Mouse (Mus musculus): Measurements from ENCODE around the gene Iqca.

Gene Iqca

GRCm38 (mm10) chr1:90132402-90132801 lies 20.8 kb downstream of the Iqca start:
- no peak for DNase-seq (ENCODE audit: low spot score in 2 of 2)

- DNase-seq (ENCODE audit: low spot score in 2 of 2): no peak
These were observed 21.2 kb downstream of the Iqca start for GRCm38 (mm10) chr1:90131982-90132381.

- no peak for DNase-seq (ENCODE audit: low spot score in 2 of 2)
These were observed 28.6 kb downstream of the Iqca start for GRCm38 (mm10) chr1:90124561-90124960.

GRCm38 (mm10) chr1:90120706-90121105 lies 32.5 kb downstream of the Iqca start:
- no peak for DNase-seq (ENCODE audit: low spot score in 2 of 2)

GRCm38 (mm10) chr1:90119214-90119613 lies 34.0 kb downstream of the Iqca start:
- no peak for DNase-seq (ENCODE audit: low spot score in 2 of 2)

- DNase-seq (ENCODE audit: low spot score in 2 of 2): no peak
These were observed 36.0 kb downstream of the Iqca start for GRCm38 (mm10) chr1:90117207-90117606.

- no peak for DNase-seq (ENCODE audit: low spot score in 2 of 2)
These were observed 38.6 kb downstream of the Iqca start for GRCm38 (mm10) chr1:90114586-90114985.

GRCm38 (mm10) chr1:90113655-90114244 lies 39.5 kb downstream of the Iqca start:
- DNase-seq (ENCODE audit: low spot score in 2 of 2): no peak

GRCm38 (mm10) chr1:90112669-90113068 lies 40.5 kb downstream of the Iqca start:
- no peak for DNase-seq (ENCODE audit: low spot score in 2 of 2)

GRCm38 (mm10) chr1:90111198-90111839 lies 41.9 kb downstream of the Iqca start:
- peak in 1 of 2 experiments; percentile 65 for DNase-seq (ENCODE audit: low spot score in 2 of 2)

- DNase-seq (ENCODE audit: low spot score in 2 of 2): no peak
These were observed 49.2 kb downstream of the Iqca start for GRCm38 (mm10) chr1:90103896-90104487.

GRCm38 (mm10) chr1:90100360-90101232 lies 52.6 kb downstream of the Iqca start:
- DNase-seq (ENCODE audit: low spot score in 2 of 2): no peak

GRCm38 (mm10) chr1:90092816-90093493 lies 60.2 kb downstream of the Iqca start:
- no peak for DNase-seq (ENCODE audit: low spot score in 2 of 2)

GRCm38 (mm10) chr1:90088192-90088990 lies 64.8 kb downstream of the Iqca start:
- DNase-seq (ENCODE audit: low spot score in 2 of 2): no peak

GRCm38 (mm10) chr1:90086461-90086860 lies 66.7 kb downstream of the Iqca start:
- DNase-seq (ENCODE audit: low spot score in 2 of 2): peak in 1 of 2 experiments; percentile 42

GRCm38 (mm10) chr1:90085526-90086157 lies 67.6 kb downstream of the Iqca start:
- no peak for DNase-seq (ENCODE audit: low spot score in 2 of 2)

- no peak for DNase-seq (ENCODE audit: low spot score in 2 of 2)
These were observed 76.9 kb downstream of the Iqca start for GRCm38 (mm10) chr1:90076291-90076690.

GRCm38 (mm10) chr1:90074779-90075178 lies 78.4 kb downstream of the Iqca start:
- DNase-seq (ENCODE audit: low spot score in 2 of 2): no peak

GRCm38 (mm10) chr1:90071812-90072580 lies 81.2 kb downstream of the Iqca start:
- DNase-seq (ENCODE audit: low spot score in 2 of 2): no peak

- peak; percentile 38 to 66 for DNase-seq (ENCODE audit: low spot score in 2 of 2)
These were observed 92.6 kb downstream of the Iqca start for GRCm38 (mm10) chr1:90060599-90060998.

Data from cerebellum, postnatal 4 days (tissue).